Mouse (Mus musculus): ENCODE measurements around the gene Dio3. TPM values are rescaled to one million over a fixed set of nuclear protein-coding genes. Genes with fewer than 3 reads are reported as not detected.

The Dio3 gene
- total RNA-seq, 2 experiments from 2014 or later: not detected

GRCm38 (mm10) chr12:110298653-110299052 lies 19.8 kb downstream of the Dio3 start:
- ATAC-seq (replicated peaks; ENCODE audit: low FRiP score, poor library complexity, severe bottlenecking): no peak

GRCm38 (mm10) chr12:110319696-110320095 lies 40.8 kb downstream of the Dio3 start:
- ATAC-seq (replicated peaks; ENCODE audit: low FRiP score, poor library complexity, severe bottlenecking): no peak

Other genes with a start within 250 kb of the Dio3 start
- 41.1 and 42.6 TPM in 2 replicates for gene Ppp2r5c, start 168.1 kb downstream of the Dio3 start, total RNA-seq (2015; ENCODE audit: low replicate concordance)
- gene Ppp2r5c, start 168.1 kb downstream of the Dio3 start, total RNA-seq (2017; ENCODE audit: low replicate concordance): 60.8 and 61.2 TPM in 2 replicates